Mouse (Mus musculus) heart, postnatal 10 days (tissue): ENCODE data around the gene Il31ra. TPM values are rescaled to one million over a fixed set of nuclear protein-coding genes. Genes with fewer than 3 reads are reported as not detected.

Experiments used
- DNase-seq, 2 experiments: peaks; one replicate each; pipeline ENCODE4 v3.0.0; 2021
- intact Hi-C: fragments of 180-260 bp; cut with DNase I; formaldehyde crosslinking; loops from one replicate; pipeline ENCODE4 v1.15.1; 2025
- total RNA-seq, 2 experiments: library from RNA; stranded (reverse); gene quantifications; 2 replicates each; pipeline ENCODE4 v1.2.3; 2021

The Il31ra gene
- total RNA-seq, 2 experiments from 2014 or later: 0.14 TPM; not detected in 1

GRCm38 (mm10) chr13:112472401-112473023 is 121.6 kb downstream of the Il31ra start:
- no peak for DNase-seq
- intact Hi-C loops: no loop called here

DNA sequence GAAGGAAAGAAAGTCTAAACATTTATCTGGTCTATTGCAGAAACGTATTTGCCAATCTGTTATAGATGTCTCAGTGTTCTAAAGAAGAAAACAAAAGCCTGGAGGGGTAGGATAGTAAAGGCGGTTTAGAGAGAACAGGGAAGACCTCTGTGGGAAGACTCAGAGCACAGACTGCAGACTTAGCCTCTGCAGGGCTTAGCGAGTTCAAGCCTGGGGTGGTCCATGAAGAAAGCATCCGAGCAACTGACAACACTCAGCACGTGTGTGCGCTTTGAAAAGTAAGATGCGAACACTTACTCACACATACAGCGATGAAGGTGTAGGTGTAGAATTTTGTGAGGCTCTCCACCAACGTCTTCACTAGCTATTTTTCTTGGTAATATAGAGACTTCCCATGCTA is 123.0 kb downstream of the Il31ra start:
- DNase-seq: no peak
- intact Hi-C loops: no loop called here

Other genes with a start within 250 kb of the Il31ra start
- gene Il6st, start 130.3 kb downstream of the Il31ra start, total RNA-seq: 100 to 1,000 TPM; 164 to 212 TPM
- under 1 TPM; 0.14 to 0.37 TPM for gene Ddx4, start 58.1 kb upstream of the Il31ra start, total RNA-seq
- 10 to 100 TPM; 12.3 to 15.1 TPM for gene Slc38a9, start 66.4 kb upstream of the Il31ra start, total RNA-seq
- 10 to 100 TPM; 89.0 to 90.0 TPM for gene Plpp1, start 206.4 kb upstream of the Il31ra start, total RNA-seq